Mouse (Mus musculus) gastrocnemius, adult 2 months (tissue): ENCODE data around the gene Nat8f1. TPM values are rescaled to one million over a fixed set of nuclear protein-coding genes. Genes with fewer than 3 reads are reported as not detected.
"Not testable (repeated sequence)": the region's sequence is repeated elsewhere in the genome, so short reads cannot be mapped to it uniquely, and the experiment has no call there.

ENCODE experiments used
- DNase-seq: peaks from one replicate; pipeline ENCODE4 v3.0.0; 2022
- H3K27ac ChIP-seq: fragments of 200-600 bp; 2 replicates; pipeline ENCODE4 v1.8.1; 2022; ENCODE audit warnings: mild to moderate bottlenecking
- H3K4me3 ChIP-seq: fragments of 200-600 bp; 2 replicates; pipeline ENCODE4 v1.8.1; 2022; ENCODE audit warnings: mild to moderate bottlenecking, moderate library complexity
- CTCF ChIP-seq: fragments of 200-600 bp; IDR thresholded peaks from 2 replicates; pipeline ENCODE4 v1.8.1; 2022; ENCODE audit warnings: antibody characterized with exemption, mild to moderate bottlenecking, moderate library complexity
- intact Hi-C: fragments of 180-260 bp; cut with DNase I; formaldehyde crosslinking; loops from one replicate; pipeline ENCODE4 v1.15.1; 2025
- total RNA-seq, 2 experiments: library from RNA; stranded (reverse); gene quantifications; 2 replicates each; pipeline ENCODE4 v1.2.3; 2021

The Nat8f1 gene
- total RNA-seq, 2 experiments from 2014 or later: 0.97 to 2.2 TPM

- Histone ChIP-seq H3K27ac (no peak overlapping the region), H3K4me3 (no peak overlapping the region)
- intact Hi-C loops: no loop called here
- TF ChIP-seq CTCF: no peak
- DNase-seq: no peak
These were observed 12.3 kb upstream of the Nat8f1 start for GRCm38 (mm10) chr6:85927476-85928464.

- DNase-seq: no peak
- TF ChIP-seq CTCF: no peak
- H3K4me3 ChIP-seq: no peak overlapping the region
- intact Hi-C loops: no loop called here
- H3K27ac ChIP-seq: no peak overlapping the region
These were observed 11.2 kb upstream of the Nat8f1 start for GRCm38 (mm10) chr6:85926709-85927108.

GRCm38 (mm10) chr6:85923643-85924042 lies 8.2 kb upstream of the Nat8f1 start:
- DNase-seq: no peak
- TF ChIP-seq CTCF: no peak
- intact Hi-C loops: no loop called here

GRCm38 (mm10) chr6:85919401-85919800 lies 3.9 kb upstream of the Nat8f1 start:
- no peak for TF ChIP-seq CTCF
- no peak overlapping the region for H3K27ac ChIP-seq
- intact Hi-C loops: loop anchor here (10.0 kb wide), 1 partner anchor 335 kb away; the partner anchor contains the start of gene Alms1

More at GRCm38 (mm10) chr6:85923643-85924042, 8.2 kb upstream of the Nat8f1 start:
- Histone ChIP-seq H3K4me3 (no peak overlapping the region), H3K27ac (no peak overlapping the region)

GRCm38 (mm10) chr6:85918341-85918740 lies 2.9 kb upstream of the Nat8f1 start:
- H3K4me3 ChIP-seq, H3K27ac ChIP-seq, DNase-seq: not testable (repeated sequence)
- intact Hi-C loops: loop anchor here (10.0 kb wide), 1 partner anchor 334 kb away; the partner anchor contains the start of gene Alms1

More at GRCm38 (mm10) chr6:85919401-85919800, 3.9 kb upstream of the Nat8f1 start:
- no peak overlapping the region for H3K4me3 ChIP-seq
- no peak for DNase-seq

- intact Hi-C loops: loop anchor here (10.0 kb wide), 1 partner anchor 332 kb away; the partner anchor contains the start of gene Alms1
- H3K4me3 ChIP-seq: peak overlapping the region; percentile 77
- no peak for DNase-seq
- peak overlapping the region; percentile 92 for H3K27ac ChIP-seq
- TF ChIP-seq CTCF: no peak
These were observed 1.1 kb upstream of the Nat8f1 start for GRCm38 (mm10) chr6:85916596-85916995.

GRCm38 (mm10) chr6:85915141-85915538 lies 347 bp downstream of the Nat8f1 start:
- intact Hi-C loops: loop anchor here (2.0 to 10.0 kb wide), 2 partner anchors 46 to 330 kb away; partner anchors contain the start of genes Alms1 and Dusp11
- Histone ChIP-seq H3K4me3 (peak overlapping the region; percentile 77), H3K27ac (peak overlapping the region; percentile 92)
- no peak for TF ChIP-seq CTCF
- no peak for DNase-seq

- TF ChIP-seq CTCF: no peak
- H3K4me3 ChIP-seq: no peak within 1 kb of the TSS
- intact Hi-C loops: loop anchor here (10.0 kb wide), 1 partner anchor 327 kb away; the partner anchor contains the start of gene Alms1
These were observed 3.9 kb downstream of the Nat8f1 start, which contains the start of gene Tprkb for GRCm38 (mm10) chr6:85911587-85911986. Tprkb (plus strand) TSS chr6:85911865.

GRCm38 (mm10) chr6:85909704-85910103 lies 5.8 kb downstream of the Nat8f1 start:
- no peak for DNase-seq
- Histone ChIP-seq H3K4me3 (no peak overlapping the region), H3K27ac (no peak overlapping the region)
- intact Hi-C loops: loop anchor here (10.0 kb wide), 1 partner anchor 325 kb away; the partner anchor contains the start of gene Alms1
- no peak for TF ChIP-seq CTCF

More at GRCm38 (mm10) chr6:85911587-85911986, 3.9 kb downstream of the Nat8f1 start, which contains the start of gene Tprkb:
- DNase-seq: no peak
- H3K27ac ChIP-seq: no peak within 1 kb of the TSS

- TF ChIP-seq CTCF: no peak
- intact Hi-C loops: no loop called here
These were observed 7.1 kb downstream of the Nat8f1 start for GRCm38 (mm10) chr6:85908341-85908740.

GRCm38 (mm10) chr6:85906911-85907351 lies 8.6 kb downstream of the Nat8f1 start:
- peak; percentile 26 for DNase-seq
- H3K27ac ChIP-seq, intact Hi-C loops, H3K4me3 ChIP-seq: not testable (repeated sequence)

More at GRCm38 (mm10) chr6:85908341-85908740, 7.1 kb downstream of the Nat8f1 start:
- Histone ChIP-seq H3K27ac (no peak overlapping the region), H3K4me3 (no peak overlapping the region)
- DNase-seq: no peak

- peak; percentile 92 for TF ChIP-seq CTCF
- peak within 1 kb of the TSS; percentile 67 for H3K4me3 ChIP-seq
- intact Hi-C loops, H3K27ac ChIP-seq: not testable (repeated sequence)
- DNase-seq: peak; percentile 81
These were observed 10.8 kb downstream of the Nat8f1 start, which contains the start of gene Nat8f4 for GRCm38 (mm10) chr6:85904642-85905061. Nat8f4 (minus strand) TSS chr6:85904884.

- no peak overlapping the region for H3K27ac ChIP-seq
- H3K4me3 ChIP-seq: no peak overlapping the region
- TF ChIP-seq CTCF: no peak
- intact Hi-C loops: no loop called here
- no peak for DNase-seq
These were observed 13.2 kb downstream of the Nat8f1 start for GRCm38 (mm10) chr6:85902303-85902702.

- intact Hi-C loops: loop anchor here (5.0 kb wide), 1 partner anchor 62 kb away; no protein-coding TSS in a partner anchor
- not testable (repeated sequence) for H3K27ac ChIP-seq, H3K4me3 ChIP-seq, DNase-seq
These were observed 16.7 kb downstream of the Nat8f1 start for GRCm38 (mm10) chr6:85898596-85899475.
